ENCODE assay signal across 8 mouse cellular contexts in the genomic region with DNA sequence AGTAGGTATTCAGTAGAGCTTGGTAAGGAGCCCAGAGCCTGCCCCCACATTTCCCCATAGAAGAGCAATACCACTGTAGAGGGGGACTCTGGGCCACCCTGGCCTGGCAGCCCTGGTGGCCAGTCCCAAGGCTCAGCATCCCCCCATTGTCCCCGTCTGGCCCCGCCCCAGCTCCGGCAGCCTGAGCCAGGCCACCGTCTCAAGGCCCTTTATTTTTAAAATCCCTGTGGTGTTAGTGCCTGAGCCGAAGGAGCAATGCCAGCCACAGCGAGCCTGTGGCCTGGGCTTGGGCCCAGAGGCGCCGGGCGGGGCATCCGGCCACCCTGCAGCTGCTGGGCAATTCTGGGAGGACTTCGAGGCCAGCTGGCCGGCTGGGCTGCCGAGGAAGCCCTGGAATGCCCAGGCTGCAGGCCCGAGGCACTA. TPM values are rescaled to one million over a fixed set of nuclear protein-coding genes. Genes with fewer than 3 reads are reported as not detected.
DNase-seq lines count a peak whose midpoint lies in the region; ATAC-seq and TF ChIP-seq lines count a peak whose summit lies in the region.

No protein-coding gene starts in this region.

- no peaks in the 10 kb centered on the region for H3K36me3 ChIP-seq in hindbrain, postnatal 0 days (ENCODE audit: insufficient read depth, low read length)
- no peaks in the 10 kb centered on the region for H3K36me3 ChIP-seq in stomach, embryonic 15.5 days

- H3K4me3 ChIP-seq in cortical plate, adult 2 months (ENCODE audit: insufficient read depth, low read length), result no peak overlapping the region
- no peak overlapping the region for H3K4me3 ChIP-seq in hindbrain, postnatal 0 days (ENCODE audit: low read length)
- no peak overlapping the region for H3K4me3 ChIP-seq in stomach, embryonic 15.5 days (replicated peaks)

- no peak for TF ChIP-seq POLR2A in cortical plate, adult 2 months (IDR thresholded peaks at IDR 0.05; ENCODE audit: extremely low read depth, insufficient read depth, low read length)

- 0 out of 2 replicates have a peak overlapping the region, but pooled peaks have one; percentile 13 for H3K9ac ChIP-seq in hindbrain, postnatal 0 days (replicated peaks; ENCODE audit: low read length)
- H3K9ac ChIP-seq in stomach, embryonic 15.5 days, result no peak overlapping the region; the same call in 1 of the 2 replicates

- no peak overlapping the region for H3K4me2 ChIP-seq in hindbrain, postnatal 0 days (ENCODE audit: low read depth, low read length)
- peak overlapping the region; percentile 37; the same call in 1 of the 2 replicates for H3K4me2 ChIP-seq in stomach, embryonic 15.5 days

- 0 out of 2 replicates have a peak, but pooled peaks cover 2% of the 10 kb centered on the region for H3K4me1 ChIP-seq in cortical plate, adult 2 months (ENCODE audit: control insufficient read depth, insufficient read depth, low read length)
- H3K4me1 ChIP-seq in hindbrain, postnatal 0 days (ENCODE audit: insufficient read depth, low read length), result peaks cover 16% of the 10 kb centered on the region; the same call in 1 of the 2 replicates
- H3K4me1 ChIP-seq in stomach, embryonic 15.5 days, result peaks cover 61% of the 10 kb centered on the region

- intact Hi-C loops in gastrocnemius, postnatal 14 days (cut with DNase I; ENCODE audit: low total_unique reads), result no loop called here

- peak; percentile 93 for DNase-seq in adrenal gland, adult 2 months
- peak; percentile 90 for DNase-seq in gastrocnemius, postnatal 14 days
- DNase-seq in hindbrain, postnatal 0 days (ENCODE audit: low spot score), result peak; percentile 89
- DNase-seq in left cerebral cortex, adult 9 months (ENCODE audit: low spot score in 2 of 2), result peak; percentile 57 to 70
- DNase-seq in lung, postnatal 4 days, result peak; percentile 88 to 96
- DNase-seq in thymus, postnatal 14 days, result no peak

- TF ChIP-seq CTCF in cortical plate, adult 2 months (IDR thresholded peaks at IDR 0.05; ENCODE audit: extremely low read depth, insufficient read depth, low read length), result no peak
- no peak for TF ChIP-seq CTCF in hindbrain, postnatal 0 days (IDR thresholded peaks at IDR 0.05; ENCODE audit: low read depth)

- H3K27ac ChIP-seq in cortical plate, adult 2 months (ENCODE audit: insufficient read depth, low read length), result peak overlapping the region; percentile 71
- peak overlapping the region; percentile 76 for H3K27ac ChIP-seq in hindbrain, postnatal 0 days
- peak overlapping the region; percentile 87 for H3K27ac ChIP-seq in stomach, embryonic 15.5 days

- H3K27me3 ChIP-seq in hindbrain, postnatal 0 days (ENCODE audit: insufficient read depth, low read length), result no peaks in the 10 kb centered on the region
- no peaks in the 10 kb centered on the region for H3K27me3 ChIP-seq in stomach, embryonic 15.5 days (replicated peaks)

- ATAC-seq in hindbrain, postnatal 0 days, result peak; percentile 90
- ATAC-seq in stomach, embryonic 15.5 days (ENCODE audit: insufficient read depth, low FRiP score, low read depth), result peak; percentile 41; the same call in 1 of the 2 replicates

- WGBS in hindbrain, postnatal 0 days, result 11% methylated on average over 14 of the region's 14 CpGs
- 26% methylated on average over 14 of the region's 14 CpGs for WGBS in stomach, embryonic 15.5 days

- H3K9me3 ChIP-seq in hindbrain, postnatal 0 days (ENCODE audit: low read length), result no peaks in the 10 kb centered on the region
- no peaks in the 10 kb centered on the region for H3K9me3 ChIP-seq in stomach, embryonic 15.5 days

RNA-seq across cellular contexts. Expression of gene Cdc42ep1, which starts 9.7 kb away (rescaled TPM):
- total RNA-seq in adrenal gland, adult 2 months (2021), result 10 to 100 TPM; 36.9 to 57.2 TPM
- 100 and 122 TPM in 2 replicates for polyA plus RNA-seq in adrenal gland, adult 2 months (2012; rRNA removed)
- polyA plus RNA-seq in cortical plate, adult 2 months (2012; rRNA removed), result 23.3 and 28.1 TPM in 2 replicates
- total RNA-seq in gastrocnemius, postnatal 14 days (2021), result 10 to 100 TPM; 22.7 to 23.6 TPM
- total RNA-seq in hindbrain, postnatal 0 days (2014; rRNA removed), result 20.6 and 22.5 TPM in 2 replicates
- polyA plus RNA-seq in hindbrain, postnatal 0 days (2015; fragmentation: Nextera tagmentation; extraction: Ambion mirVana), result 18.1 TPM in 2 replicates
- 54.1 and 62.1 TPM in 2 replicates for polyA plus RNA-seq in stomach, embryonic 15.5 days (2015; fragmentation: Nextera tagmentation; extraction: Ambion mirVana)

RNA-seq across cellular contexts. Expression of gene Lgals2, which starts 22.6 kb away (rescaled TPM):
- total RNA-seq in adrenal gland, adult 2 months (2021), result 1 to 10 TPM in 1 of 2 experiments, under 1 TPM in 1; 0.52 to 1.8 TPM
- 0.73 and 0.74 TPM in 2 replicates for polyA plus RNA-seq in adrenal gland, adult 2 months (2012; rRNA removed)
- 0.34 and 0.35 TPM in 2 replicates for polyA plus RNA-seq in cortical plate, adult 2 months (2012; rRNA removed)
- total RNA-seq in gastrocnemius, postnatal 14 days (2021), result not detected
- not detected in 2 replicates for total RNA-seq in hindbrain, postnatal 0 days (2014; rRNA removed)
- polyA plus RNA-seq in hindbrain, postnatal 0 days (2015; fragmentation: Nextera tagmentation; extraction: Ambion mirVana), result not detected in 2 replicates
- 210 and 299 TPM in 2 replicates for polyA plus RNA-seq in stomach, embryonic 15.5 days (2015; fragmentation: Nextera tagmentation; extraction: Ambion mirVana)

RNA-seq across cellular contexts. Expression of gene Card10, which starts 29.9 kb away (rescaled TPM):
- 10 to 100 TPM in 1 of 2 experiments, 1 to 10 TPM in 1; 4.9 to 10.9 TPM for total RNA-seq in adrenal gland, adult 2 months (2021)
- 18.1 and 26.5 TPM in 2 replicates for polyA plus RNA-seq in adrenal gland, adult 2 months (2012; rRNA removed)
- 4.7 and 5.2 TPM in 2 replicates for polyA plus RNA-seq in cortical plate, adult 2 months (2012; rRNA removed)
- total RNA-seq in gastrocnemius, postnatal 14 days (2021), result 1 to 10 TPM; 9.6 to 9.7 TPM
- total RNA-seq in hindbrain, postnatal 0 days (2014; rRNA removed), result 0.94 and 1.4 TPM in 2 replicates
- 2.3 and 2.6 TPM in 2 replicates for polyA plus RNA-seq in hindbrain, postnatal 0 days (2015; fragmentation: Nextera tagmentation; extraction: Ambion mirVana)
- 6.6 and 7.6 TPM in 2 replicates for polyA plus RNA-seq in stomach, embryonic 15.5 days (2015; fragmentation: Nextera tagmentation; extraction: Ambion mirVana)

RNA-seq across cellular contexts. Expression of gene Gga1, which starts 44.3 kb away (rescaled TPM):
- 10 to 100 TPM; 51.9 to 56.2 TPM for total RNA-seq in adrenal gland, adult 2 months (2021)
- 138 and 147 TPM in 2 replicates for polyA plus RNA-seq in adrenal gland, adult 2 months (2012; rRNA removed)
- polyA plus RNA-seq in cortical plate, adult 2 months (2012; rRNA removed), result 72.6 and 73.0 TPM in 2 replicates
- total RNA-seq in gastrocnemius, postnatal 14 days (2021), result 10 to 100 TPM; 28.0 to 28.2 TPM
- total RNA-seq in hindbrain, postnatal 0 days (2014; rRNA removed), result 40.0 and 47.1 TPM in 2 replicates
- 40.1 and 41.2 TPM in 2 replicates for polyA plus RNA-seq in hindbrain, postnatal 0 days (2015; fragmentation: Nextera tagmentation; extraction: Ambion mirVana)
- 47.1 TPM in 2 replicates for polyA plus RNA-seq in stomach, embryonic 15.5 days (2015; fragmentation: Nextera tagmentation; extraction: Ambion mirVana)

RNA-seq across cellular contexts. Expression of gene Mfng, which starts 59.4 kb away (rescaled TPM):
- total RNA-seq in adrenal gland, adult 2 months (2021), result 10 to 100 TPM in 1 of 2 experiments, 1 to 10 TPM in 1; 8.7 to 18.1 TPM
- polyA plus RNA-seq in adrenal gland, adult 2 months (2012; rRNA removed), result 46.7 and 61.0 TPM in 2 replicates
- polyA plus RNA-seq in cortical plate, adult 2 months (2012; rRNA removed), result 5.8 and 6.3 TPM in 2 replicates
- total RNA-seq in gastrocnemius, postnatal 14 days (2021), result 1 to 10 TPM; 5.6 to 7.1 TPM
- total RNA-seq in hindbrain, postnatal 0 days (2014; rRNA removed), result 12.7 and 15.2 TPM in 2 replicates
- 16.6 and 17.9 TPM in 2 replicates for polyA plus RNA-seq in hindbrain, postnatal 0 days (2015; fragmentation: Nextera tagmentation; extraction: Ambion mirVana)
- polyA plus RNA-seq in stomach, embryonic 15.5 days (2015; fragmentation: Nextera tagmentation; extraction: Ambion mirVana), result 18.0 and 21.1 TPM in 2 replicates

Comparison
In these comparisons a context has a peak if more than half of its experiments do, and no peak if none do; other contexts are left out.
1. RNA of gene Lgals2, which starts 22.6 kb away (polyA plus RNA-seq): 210 to 299 TPM in stomach, embryonic 15.5 days; 0.73 to 0.74 TPM in adrenal gland, adult 2 months, 0.34 to 0.35 TPM in cortical plate, adult 2 months and not detected in hindbrain, postnatal 0 days; every median in the first group is over 100 times any median in the second.
2. Peak in every context shown above with its lines, with median percentiles within 50 percentile points of each other: H3K27ac ChIP-seq.